Mouse (Mus musculus) MEL (cell line): ENCODE measurements around the gene Alg5. TPM values are rescaled to one million over a fixed set of nuclear protein-coding genes. Genes with fewer than 3 reads are reported as not detected.

Experiments
- DNase-seq: peaks from one replicate; pipeline ENCODE4 v3.0.0; 2011; ENCODE audit warnings: low read depth, low spot score
- H3K27ac ChIP-seq: 2 replicates; pipeline ENCODE4 v1.5.1; 2012; ENCODE audit warnings: low read depth, mild to moderate bottlenecking, control low read depth, low read length, moderate library complexity; ENCODE audit not compliant: control insufficient read depth
- H3K27me3 ChIP-seq, 2 experiments: fragments of 150-350 bp in 1 of 2; sonication (generic) in 1 of 2; 2 replicates each; pipeline ENCODE4 v1.6.1; 2012; ENCODE audit warnings: low read length in 2 of 2, mild to moderate bottlenecking in 2 of 2, improper control_type of control experiment in 1 of 2, moderate library complexity in 1 of 2; ENCODE audit not compliant: insufficient read depth in 2 of 2, control insufficient read depth in 1 of 2
- H3K36me3 ChIP-seq, 2 experiments: 2 replicates each; pipeline ENCODE4 v1.6.1; 2012 to 2014; ENCODE audit warnings: low read length in 2 of 2, improper control_type of control experiment in 1 of 2, inconsistent platforms in 1 of 2, mild to moderate bottlenecking in 1 of 2; ENCODE audit not compliant: insufficient read depth in 2 of 2, control insufficient read depth in 1 of 2
- H3K4me1 ChIP-seq, 2 experiments: fragments of 150-350 bp in 1 of 2; sonication (generic) in 1 of 2; 2 replicates each; pipeline ENCODE4 v1.6.1; 2012; ENCODE audit warnings: low read length in 2 of 2, improper control_type of control experiment in 1 of 2, mild to moderate bottlenecking in 1 of 2; ENCODE audit not compliant: insufficient read depth in 2 of 2, control insufficient read depth in 1 of 2
- H3K4me3 ChIP-seq, 2 experiments: fragments of 150-350 bp in 1 of 2; sonication (generic) in 1 of 2; 2 replicates each; pipeline ENCODE4 v1.5.1; 2012; ENCODE audit warnings: low read depth in 2 of 2, low read length in 2 of 2, mild to moderate bottlenecking in 2 of 2, moderate library complexity in 2 of 2, control low read depth in 1 of 2, improper control_type of control experiment in 1 of 2; ENCODE audit not compliant: control insufficient read depth in 1 of 2, insufficient read depth in 1 of 2
- H3K79me2 ChIP-seq: 2 replicates; pipeline ENCODE4 v1.6.1; 2012; ENCODE audit warnings: mild to moderate bottlenecking, low read length, moderate library complexity; ENCODE audit not compliant: control insufficient read depth, poor library complexity, insufficient read depth
- H3K9ac ChIP-seq: 2 replicates; pipeline ENCODE4 v1.6.1; 2012; ENCODE audit warnings: low read depth, mild to moderate bottlenecking, control low read depth, low read length, moderate library complexity; ENCODE audit not compliant: control insufficient read depth, poor library complexity, severe bottlenecking
- H3K9me3 ChIP-seq: fragments of 150-350 bp; sonication (generic); replicated peaks from 2 replicates; pipeline ENCODE4 v1.6.1; 2012; ENCODE audit warnings: mild to moderate bottlenecking, low read length, improper control_type of control experiment, moderate library complexity; ENCODE audit not compliant: insufficient read depth
- CHD1 ChIP-seq: IDR thresholded peaks from 2 replicates; pipeline ENCODE4 v1.6.1; 2012; ENCODE audit warnings: low read depth, mild to moderate bottlenecking, inconsistent platforms, low read length, improper control_type of control experiment
- CHD2 ChIP-seq: IDR thresholded peaks from 2 replicates; pipeline ENCODE4 v1.6.1; 2011; ENCODE audit warnings: low read length, improper control_type of control experiment
- CTCF ChIP-seq, 3 experiments: IDR thresholded peaks in 2 of 3; conservative IDR thresholded peaks in 1 of 3; 2 replicates each; pipeline ENCODE4 v1.5.1; 2011 to 2012; ENCODE audit warnings: low read length in 3 of 3, low read depth in 2 of 3, mild to moderate bottlenecking in 2 of 3, improper control_type of control experiment in 1 of 3, inconsistent platforms in 1 of 3, mixed read lengths in 1 of 3, moderate library complexity in 1 of 3; ENCODE audit not compliant: control insufficient read depth in 1 of 3, insufficient read depth in 1 of 3, poor library complexity in 1 of 3, severe bottlenecking in 1 of 3
- E2F4 ChIP-seq: IDR thresholded peaks from 2 replicates; pipeline ENCODE4 v1.6.1; 2011; ENCODE audit warnings: low read depth, low read length, improper control_type of control experiment, borderline replicate concordance
- ELF1 ChIP-seq: IDR thresholded peaks from 2 replicates; pipeline ENCODE4 v1.6.1; 2014; ENCODE audit warnings: low read depth, mild to moderate bottlenecking, inconsistent platforms, low read length, improper control_type of control experiment, moderate library complexity
- GATA1 ChIP-seq: IDR thresholded peaks from 2 replicates; pipeline ENCODE4 v1.6.1; 2011; ENCODE audit warnings: low read depth, low read length, improper control_type of control experiment
- HCFC1 ChIP-seq: IDR thresholded peaks from 2 replicates; pipeline ENCODE4 v1.6.1; 2012; ENCODE audit warnings: low read depth, mild to moderate bottlenecking, inconsistent platforms, low read length, improper control_type of control experiment, moderate library complexity
- KAT2A ChIP-seq: conservative IDR thresholded peaks from 2 replicates; pipeline ENCODE4 v1.6.1; 2012; ENCODE audit warnings: low read depth, low read length, improper control_type of control experiment, inconsistent platforms
- MAX ChIP-seq: IDR thresholded peaks from 2 replicates; pipeline ENCODE4 v1.6.1; 2011; ENCODE audit warnings: low read length, improper control_type of control experiment
- MXI1 ChIP-seq: IDR thresholded peaks from 2 replicates; pipeline ENCODE4 v1.6.1; 2011; ENCODE audit warnings: mild to moderate bottlenecking, low read depth, low read length, improper control_type of control experiment
- MYC ChIP-seq: IDR thresholded peaks from 2 replicates; pipeline ENCODE4 v1.6.1; 2011; ENCODE audit warnings: low read depth, mild to moderate bottlenecking, low read length, improper control_type of control experiment, moderate library complexity
- NELFE ChIP-seq: IDR thresholded peaks from 2 replicates; pipeline ENCODE4 v1.6.1; 2011; ENCODE audit warnings: low read depth, low read length, improper control_type of control experiment
- NRF1 ChIP-seq: IDR thresholded peaks from 2 replicates; pipeline ENCODE4 v1.6.1; 2014; ENCODE audit warnings: low read depth, mild to moderate bottlenecking, inconsistent platforms, low read length, improper control_type of control experiment, moderate library complexity; ENCODE audit not compliant: poor library complexity, insufficient read depth, severe bottlenecking
- POLR2A ChIP-seq, 2 experiments: IDR thresholded peaks; 2 replicates each; pipeline ENCODE4 v1.6.1; 2011 to 2012; ENCODE audit warnings: low read length in 2 of 2, mild to moderate bottlenecking in 2 of 2, control low read depth in 1 of 2, improper control_type of control experiment in 1 of 2, low read depth in 1 of 2, moderate library complexity in 1 of 2; ENCODE audit not compliant: control insufficient read depth in 1 of 2, insufficient read depth in 1 of 2, poor library complexity in 1 of 2
- POLR2AphosphoS2 ChIP-seq: IDR thresholded peaks from 2 replicates; pipeline ENCODE4 v1.6.1; 2011; ENCODE audit warnings: low read length, improper control_type of control experiment
- RAD21 ChIP-seq: IDR thresholded peaks from 2 replicates; pipeline ENCODE4 v1.6.1; 2011; ENCODE audit warnings: mild to moderate bottlenecking, low read depth, low read length, improper control_type of control experiment
- SIN3A ChIP-seq: IDR thresholded peaks from 2 replicates; pipeline ENCODE4 v1.6.1; 2012; ENCODE audit warnings: low read length, improper control_type of control experiment, inconsistent platforms
- TAL1 ChIP-seq: IDR thresholded peaks from 2 replicates; pipeline ENCODE4 v1.6.1; 2012; ENCODE audit warnings: mild to moderate bottlenecking, inconsistent platforms, low read length, moderate library complexity, mixed read lengths
- TBP ChIP-seq: IDR thresholded peaks from 2 replicates; pipeline ENCODE4 v1.8.0; 2011; ENCODE audit warnings: low read depth, low read length, improper control_type of control experiment
- TCF12 ChIP-seq: IDR thresholded peaks from 2 replicates; pipeline ENCODE4 v1.6.1; 2014; ENCODE audit warnings: low read depth, mild to moderate bottlenecking, inconsistent platforms, low read length, improper control_type of control experiment, moderate library complexity
- UBTF ChIP-seq: IDR thresholded peaks from 2 replicates; pipeline ENCODE4 v1.6.1; 2012; ENCODE audit warnings: low read depth, mild to moderate bottlenecking, inconsistent platforms, low read length, improper control_type of control experiment, moderate library complexity, borderline replicate concordance; ENCODE audit not compliant: insufficient read depth
- polyA plus RNA-seq, 2 experiments: library from polyadenylated mRNA; stranded (reverse) in 1 of 2; unstranded in 1 of 2; fragments of >175 nt in 1 of 2; fragments of >200 nt in 1 of 2; gene quantifications; 2 replicates each; pipeline versions ENCODE4 v1.2.1 to v1.2.4; 2012; ENCODE audit warnings: low replicate concordance in 2 of 2, low read depth in 1 of 2; ENCODE audit not compliant: insufficient read length in 2 of 2, insufficient read depth in 1 of 2, missing spikeins in 1 of 2
- total RNA-seq: library from RNA; depleted of rRNA; stranded (reverse); fragments of 300-350 nt; gene quantifications from 2 replicates; pipeline ENCODE4 v1.2.3, GENCODE M21; 2012

Alg5 gene
- total and polyA plus RNA-seq, 3 experiments = 34.8 to 44.0 TPM; not detected in 1

DNA sequence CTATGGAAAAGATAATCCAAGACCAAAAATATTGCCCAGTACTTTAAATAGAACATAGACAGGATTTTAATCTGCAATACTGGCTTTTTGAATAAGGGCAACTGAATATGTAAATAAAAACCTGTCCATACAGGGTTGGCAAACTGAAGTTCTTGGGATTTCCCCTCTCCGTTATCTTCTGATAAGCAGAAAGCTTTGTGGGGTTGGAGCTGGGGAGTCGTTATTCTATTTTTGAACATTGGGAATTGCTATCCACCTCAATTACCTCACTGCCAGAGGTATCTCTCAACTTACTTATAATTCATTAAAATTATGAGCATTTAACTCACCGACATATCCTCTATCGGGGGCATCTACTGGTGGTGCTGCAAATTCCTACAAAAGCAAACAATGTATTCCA lies 3.0 kb upstream of the Alg5 start (continued):
- TF ChIP-seq MXI1 = 0 out of 2 replicates have a peak, but pooled peaks have one; percentile 38
- TF ChIP-seq, all 39 proteins: peak for 9

DNA sequence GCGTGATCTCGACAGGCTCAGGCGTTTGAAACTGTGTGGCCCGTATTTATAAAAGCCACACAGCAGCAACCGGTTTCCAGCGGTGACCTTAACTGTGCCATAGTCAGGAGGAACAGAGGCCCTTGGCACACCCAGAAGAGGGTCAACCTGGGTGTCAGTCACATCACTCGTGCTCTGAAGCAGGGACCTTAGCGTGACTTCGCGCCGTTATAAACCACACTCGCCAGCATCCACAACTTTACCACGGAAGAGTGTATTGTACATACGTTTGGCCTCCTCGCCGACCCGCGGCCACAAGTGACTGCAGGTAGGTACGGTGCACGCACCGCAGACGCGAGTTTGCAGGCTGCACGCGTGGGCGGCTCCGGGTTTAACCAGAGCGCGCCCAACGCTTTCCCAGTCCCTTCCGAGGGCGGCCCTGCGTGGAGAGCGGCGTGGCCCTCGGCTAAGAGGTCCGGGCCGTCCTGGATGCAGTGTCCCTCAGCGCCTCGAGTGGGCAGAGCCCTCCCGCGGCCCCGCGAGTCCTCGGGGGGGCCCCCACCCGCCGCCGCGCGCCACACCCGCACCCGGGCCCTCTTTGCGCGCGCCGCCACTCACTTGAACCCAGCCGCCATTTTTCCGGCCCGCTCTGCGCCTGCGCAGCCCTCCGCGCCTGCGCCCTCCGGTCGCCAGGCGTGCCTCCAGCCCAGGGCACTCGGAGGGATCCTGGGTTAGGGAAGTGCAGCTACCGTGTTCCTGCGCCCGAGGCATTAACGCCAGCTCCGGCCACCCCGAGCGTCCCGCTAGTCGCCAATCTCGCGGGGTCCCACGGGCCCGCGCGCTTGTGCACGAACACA lies 710 bp upstream of the Alg5 start:
- H3K9ac ChIP-seq = peak overlapping the region; percentile 97
- H3K4me3 ChIP-seq = peak overlapping the region; percentile 86 to 94
- peak overlapping the region; percentile 97 for H3K27ac ChIP-seq
- TF ChIP-seq KAT2A (peak; percentile 59; the same call in 1 of the 2 replicates), TAL1 (no peak), MYC (0 out of 2 replicates have a peak, but pooled peaks have one; percentile 45), GATA1 (no peak), CTCF (IDR thresholded peaks at IDR 0.05 in 2 of 3, conservative IDR thresholded peaks at IDR 0.05 in 1 of 3; ENCODE audit: control insufficient read depth in 1 of 3, insufficient read depth in 1 of 3, low read depth in 2 of 3, low read length in 3 of 3, poor library complexity in 1 of 3, severe bottlenecking in 1 of 3) (0 out of 6 replicates have a peak, but pooled peaks of 1 of the 3 experiments have one; percentile 4), TCF12 (peak; percentile 74; the same call in 1 of the 2 replicates), RAD21 (no peak), E2F4 (no peak), POLR2AphosphoS2 (peak; percentile 88), TBP (peak; percentile 48; the same call in 1 of the 2 replicates), MXI1 (peak; percentile 41), SIN3A (peak; percentile 43; the same call in 1 of the 2 replicates), CHD1 (no peak), ELF1 (peak; percentile 65), POLR2A (IDR thresholded peaks at IDR 0.05; ENCODE audit: control insufficient read depth in 1 of 2, insufficient read depth in 1 of 2, low read depth in 1 of 2, low read length in 2 of 2, poor library complexity in 1 of 2) (peak; percentile 70 to 93), UBTF (no peak), NRF1 (peak; percentile 96), MAX (no peak; the same call in 1 of the 2 replicates), CHD2 (no peak), HCFC1 (peak; percentile 77), NELFE (peak; percentile 67)
- DNase-seq = peak; percentile 92
- no peaks in the 10 kb centered on the region for H3K9me3 ChIP-seq
- H3K79me2 ChIP-seq = peaks cover 36% of the 10 kb centered on the region
- H3K27me3 ChIP-seq = no peaks in the 10 kb centered on the region
- H3K4me1 ChIP-seq = peaks cover 11 to 14% of the 10 kb centered on the region in 2 experiments
- H3K36me3 ChIP-seq = peaks cover 27 to 34% of the 10 kb centered on the region in 2 experiments
